Mouse (Mus musculus) liver, adult 2 months (tissue): ENCODE measurements around the gene Nup62.

Source experiments
- CTCF ChIP-seq: fragments of 200-500 bp; IDR thresholded peaks from 2 replicates; pipeline ENCODE4 v1.5.1; 2011; ENCODE audit warnings: low read depth, low read length, control low read depth
- POLR2A ChIP-seq: fragments of 200-500 bp; IDR thresholded peaks from 2 replicates; pipeline ENCODE4 v1.6.1; 2011; ENCODE audit warnings: low read length, control low read depth; ENCODE audit not compliant: insufficient read depth; ENCODE audit errors: extremely low read depth

GRCm38 (mm10) chr7:44857905-44858304 lies 42.0 kb downstream of the Nup62 start:
- no peak for TF ChIP-seq POLR2A
- no peak for TF ChIP-seq CTCF
